Mouse (Mus musculus): Measurements from ENCODE around the gene Jak1. TPM values are rescaled to one million over a fixed set of nuclear protein-coding genes. Genes with fewer than 3 reads are reported as not detected.

The Jak1 gene
- total and polyA plus RNA-seq, 2 experiments from 2014 or later = 68.7 to 71.1 TPM

DNA sequence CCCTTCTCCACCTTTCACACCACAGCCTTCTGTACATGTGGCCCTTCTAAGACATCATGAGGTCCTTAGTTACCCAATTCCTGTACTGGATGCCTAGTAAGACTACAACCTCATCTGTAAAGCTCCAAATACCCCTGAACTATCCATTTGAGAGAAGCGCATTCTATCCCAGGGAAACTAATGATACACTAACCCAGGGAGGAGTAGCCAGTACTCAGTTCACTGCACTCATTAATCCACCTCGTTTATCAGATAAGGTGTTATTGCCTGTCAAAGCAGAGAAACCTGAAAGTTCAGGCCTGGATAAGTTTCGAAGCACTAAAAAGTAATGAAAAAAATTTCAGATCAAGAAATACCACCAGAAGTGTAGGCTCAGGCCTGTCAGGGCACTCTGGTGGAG is 37.7 kb downstream of the Jak1 start:
- Histone ChIP-seq H3K27ac (ENCODE audit: low read depth, low read length) (no peak overlapping the region), H3K27me3 (ENCODE audit: insufficient read depth, low read length) (no peaks in the 10 kb centered on the region), H3K9me3 (ENCODE audit: low read length) (no peaks in the 10 kb centered on the region), H3K36me3 (ENCODE audit: insufficient read depth) (no peaks in the 10 kb centered on the region), H3K4me1 (ENCODE audit: insufficient read depth) (no peaks in the 10 kb centered on the region), H3K4me3 (ENCODE audit: low read depth, low read length) (no peak overlapping the region), H3K4me2 (ENCODE audit: low read depth) (no peak overlapping the region), H3K9ac (no peak overlapping the region)
- DNase-seq (no peak), ATAC-seq (no peak)
- 86% methylated on average over 3 of the region's 3 CpGs for WGBS
- TF ChIP-seq CTCF (IDR thresholded peaks at IDR 0.05; ENCODE audit: low read depth) = no peak

DNA sequence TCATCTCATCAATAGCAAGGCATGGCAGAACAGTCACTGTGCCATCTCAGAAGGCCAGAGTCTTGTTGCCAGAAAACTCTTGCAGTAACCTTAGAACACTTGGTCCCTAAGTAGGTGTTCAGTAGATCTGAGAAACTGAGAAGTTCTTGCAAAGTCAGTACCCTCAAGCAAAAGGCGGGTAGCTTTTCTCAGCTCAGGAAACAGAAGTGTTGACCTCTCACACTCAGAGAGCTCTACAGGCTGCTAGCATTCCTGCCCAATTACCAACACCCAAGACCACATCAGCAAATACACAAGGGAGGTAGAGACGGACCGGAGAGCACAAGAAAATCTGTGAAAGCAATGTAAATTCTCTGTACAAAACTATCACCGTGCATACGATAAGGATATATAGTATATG is 39.1 kb downstream of the Jak1 start:
- Histone ChIP-seq H3K4me2 (ENCODE audit: low read depth) (no peak overlapping the region), H3K4me1 (ENCODE audit: insufficient read depth) (no peaks in the 10 kb centered on the region), H3K27me3 (ENCODE audit: insufficient read depth, low read length) (no peaks in the 10 kb centered on the region), H3K9ac (no peak overlapping the region), H3K4me3 (ENCODE audit: low read depth, low read length) (no peak overlapping the region), H3K36me3 (ENCODE audit: insufficient read depth) (no peaks in the 10 kb centered on the region), H3K27ac (ENCODE audit: low read depth, low read length) (no peak overlapping the region), H3K9me3 (ENCODE audit: low read length) (no peaks in the 10 kb centered on the region)
- DNase-seq (no peak), ATAC-seq (no peak)
- WGBS = 95% methylated on average over 5 of the region's 5 CpGs
- no peak for TF ChIP-seq CTCF (IDR thresholded peaks at IDR 0.05; ENCODE audit: low read depth)

DNA sequence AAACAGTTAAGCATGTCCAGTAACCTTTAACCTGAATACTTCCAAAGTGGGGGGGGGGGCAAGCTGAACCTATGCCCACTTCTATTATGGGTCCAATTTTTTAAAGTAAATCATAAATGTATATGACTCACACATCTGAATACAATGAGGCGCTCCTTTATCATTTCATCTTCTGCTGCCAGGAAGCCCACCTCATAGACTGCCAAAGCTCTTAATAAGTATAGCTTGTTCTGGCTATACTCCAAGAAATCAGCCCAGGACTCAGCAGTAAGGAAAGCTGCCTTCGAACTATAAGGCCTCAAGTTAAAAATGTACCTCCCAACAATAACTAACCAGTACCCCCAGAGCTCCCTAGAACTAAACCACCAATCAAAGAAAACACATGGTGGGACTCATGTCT is 44.1 kb downstream of the Jak1 start:
- no peak overlapping the region for H3K9ac ChIP-seq
- 69% methylated on average over 2 of the region's 2 CpGs for WGBS
- DNase-seq = no peak

DNA sequence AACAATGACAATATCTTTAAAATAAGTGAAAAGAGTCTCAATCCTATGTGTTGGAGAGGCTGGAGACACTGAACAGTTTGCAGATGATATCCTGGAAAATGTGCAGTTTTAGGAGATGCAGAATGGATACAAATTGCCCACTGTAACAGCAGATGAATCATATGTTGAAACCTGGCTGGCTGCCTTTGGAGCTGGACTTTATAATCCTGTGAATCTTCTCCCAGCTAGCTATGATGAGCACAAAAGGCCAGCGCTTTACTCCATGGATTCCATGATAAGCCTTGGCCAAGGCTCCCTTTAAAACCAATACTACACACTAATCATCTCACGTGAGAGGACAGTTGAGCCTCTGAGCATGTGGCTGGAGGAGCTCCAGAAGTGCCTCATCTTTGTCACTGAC is 45.2 kb downstream of the Jak1 start:
- no peak for TF ChIP-seq CTCF (IDR thresholded peaks at IDR 0.05; ENCODE audit: low read depth)
- H3K27me3 ChIP-seq (ENCODE audit: insufficient read depth, low read length) = no peaks in the 10 kb centered on the region
- no peak overlapping the region for H3K9ac ChIP-seq
- H3K4me3 ChIP-seq (ENCODE audit: low read depth, low read length) = no peak overlapping the region
- no peaks in the 10 kb centered on the region for H3K4me1 ChIP-seq (ENCODE audit: insufficient read depth)
- no peak overlapping the region for H3K4me2 ChIP-seq (ENCODE audit: low read depth)
- H3K36me3 ChIP-seq (ENCODE audit: insufficient read depth) = no peaks in the 10 kb centered on the region
- H3K27ac ChIP-seq (ENCODE audit: low read depth, low read length) = no peak overlapping the region
- no peaks in the 10 kb centered on the region for H3K9me3 ChIP-seq (ENCODE audit: low read length)
- WGBS = 79% methylated on average over 2 of the region's 2 CpGs
- DNase-seq (no peak), ATAC-seq (no peak)

More for the DNA sequence above, 44.1 kb downstream of the Jak1 start:
- Histone ChIP-seq H3K36me3 (ENCODE audit: insufficient read depth) (no peaks in the 10 kb centered on the region), H3K27ac (ENCODE audit: low read depth, low read length) (no peak overlapping the region), H3K4me2 (ENCODE audit: low read depth) (no peak overlapping the region), H3K9me3 (ENCODE audit: low read length) (no peaks in the 10 kb centered on the region), H3K27me3 (ENCODE audit: insufficient read depth, low read length) (no peaks in the 10 kb centered on the region), H3K4me3 (ENCODE audit: low read depth, low read length) (no peak overlapping the region), H3K4me1 (ENCODE audit: insufficient read depth) (no peaks in the 10 kb centered on the region)
- no peak for TF ChIP-seq CTCF (IDR thresholded peaks at IDR 0.05; ENCODE audit: low read depth)
- ATAC-seq = no peak

DNA sequence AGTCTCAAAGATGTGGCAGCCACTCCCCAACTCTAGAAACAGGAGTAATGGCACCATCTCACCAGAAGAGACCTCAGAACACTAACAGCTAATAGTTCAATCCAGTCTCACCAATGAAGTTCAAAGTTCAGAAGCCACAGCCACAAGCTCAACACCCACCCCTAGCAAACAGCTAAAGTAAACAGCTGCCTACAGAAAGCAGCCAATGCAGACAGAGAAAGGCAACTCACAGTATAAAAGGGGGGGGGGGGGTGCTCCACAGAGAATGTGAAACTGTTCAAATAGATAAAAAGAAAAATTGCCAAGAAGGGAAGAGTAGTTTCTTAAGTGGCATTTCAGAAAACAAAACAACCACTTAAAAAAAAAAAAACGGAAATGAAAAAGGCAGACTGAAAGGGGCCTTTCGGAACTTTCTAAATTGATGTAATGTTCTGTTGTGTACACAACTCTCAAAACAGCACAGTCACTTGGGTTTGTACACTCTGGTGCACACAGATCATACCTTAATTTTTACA is 48.0 kb downstream of the Jak1 start:
- Histone ChIP-seq H3K9me3 (ENCODE audit: low read length) (no peaks in the 10 kb centered on the region), H3K4me1 (ENCODE audit: insufficient read depth) (no peaks in the 10 kb centered on the region), H3K9ac (no peak overlapping the region), H3K27me3 (ENCODE audit: insufficient read depth, low read length) (no peaks in the 10 kb centered on the region), H3K4me2 (ENCODE audit: low read depth) (no peak overlapping the region), H3K4me3 (ENCODE audit: low read depth, low read length) (no peak overlapping the region), H3K27ac (ENCODE audit: low read depth, low read length) (no peak overlapping the region), H3K36me3 (ENCODE audit: insufficient read depth) (no peaks in the 10 kb centered on the region)
- ATAC-seq (no peak), DNase-seq (no peak)
- no peak for TF ChIP-seq CTCF (IDR thresholded peaks at IDR 0.05; ENCODE audit: low read depth)
- 65% methylated on average over 2 of the region's 2 CpGs for whole genome bisulfite sequencing

DNA sequence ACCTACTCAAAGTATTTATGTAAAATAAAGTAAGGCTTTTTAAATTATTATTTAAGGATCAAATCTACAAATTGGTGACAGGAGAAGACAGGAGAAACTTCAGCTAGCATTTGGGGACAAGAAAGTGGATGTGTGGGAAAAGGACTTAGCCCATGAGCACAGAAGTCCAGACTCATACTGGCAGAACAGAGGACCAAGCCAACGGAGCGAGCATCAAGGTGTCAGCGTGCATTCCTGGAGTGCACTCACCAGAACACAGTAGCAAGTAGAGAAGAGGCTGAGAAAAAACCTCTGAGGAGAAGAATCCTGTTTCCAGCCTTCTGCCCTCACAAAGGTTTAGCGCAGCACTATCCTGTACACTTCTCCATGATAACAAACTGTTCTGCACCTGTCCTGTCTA is 48.8 kb downstream of the Jak1 start:
- Histone ChIP-seq H3K4me3 (ENCODE audit: low read depth, low read length) (no peak overlapping the region), H3K4me1 (ENCODE audit: insufficient read depth) (no peaks in the 10 kb centered on the region), H3K27me3 (ENCODE audit: insufficient read depth, low read length) (no peaks in the 10 kb centered on the region), H3K4me2 (ENCODE audit: low read depth) (no peak overlapping the region), H3K9ac (no peak overlapping the region), H3K27ac (ENCODE audit: low read depth, low read length) (no peak overlapping the region), H3K36me3 (ENCODE audit: insufficient read depth) (no peaks in the 10 kb centered on the region), H3K9me3 (ENCODE audit: low read length) (no peaks in the 10 kb centered on the region)
- TF ChIP-seq CTCF (IDR thresholded peaks at IDR 0.05; ENCODE audit: low read depth) = no peak
- ATAC-seq (no peak), DNase-seq (no peak)
- 89% methylated on average over 4 of the region's 4 CpGs for WGBS

DNA sequence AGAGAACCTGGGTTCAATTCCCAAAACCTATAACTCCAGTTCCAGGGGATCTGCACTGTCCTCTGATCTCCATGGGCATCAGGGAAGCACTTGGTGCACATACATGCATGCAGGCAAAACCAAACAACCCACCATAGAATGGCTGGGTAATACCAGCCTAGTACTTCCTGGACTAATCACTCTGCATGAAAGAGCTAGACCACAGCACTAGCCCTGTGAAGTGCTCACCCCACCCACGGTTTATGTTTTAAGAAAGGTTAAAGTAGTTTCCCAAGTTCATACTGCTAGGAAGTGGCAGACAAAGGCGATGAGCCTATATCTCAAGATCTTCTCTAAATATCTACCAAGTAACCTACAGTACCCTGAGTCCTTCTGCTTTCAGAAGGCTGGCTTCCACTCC is 51.6 kb downstream of the Jak1 start:
- Histone ChIP-seq H3K4me2 (ENCODE audit: low read depth) (no peak overlapping the region), H3K27ac (ENCODE audit: low read depth, low read length) (no peak overlapping the region), H3K4me1 (ENCODE audit: insufficient read depth) (no peaks in the 10 kb centered on the region), H3K27me3 (ENCODE audit: insufficient read depth, low read length) (no peaks in the 10 kb centered on the region), H3K9ac (no peak overlapping the region), H3K9me3 (ENCODE audit: low read length) (no peaks in the 10 kb centered on the region), H3K4me3 (ENCODE audit: low read depth, low read length) (no peak overlapping the region), H3K36me3 (ENCODE audit: insufficient read depth) (no peaks in the 10 kb centered on the region)
- DNase-seq (no peak), ATAC-seq (no peak)
- WGBS = 95% methylated on average over 2 of the region's 2 CpGs
- no peak for TF ChIP-seq CTCF (IDR thresholded peaks at IDR 0.05; ENCODE audit: low read depth)

DNA sequence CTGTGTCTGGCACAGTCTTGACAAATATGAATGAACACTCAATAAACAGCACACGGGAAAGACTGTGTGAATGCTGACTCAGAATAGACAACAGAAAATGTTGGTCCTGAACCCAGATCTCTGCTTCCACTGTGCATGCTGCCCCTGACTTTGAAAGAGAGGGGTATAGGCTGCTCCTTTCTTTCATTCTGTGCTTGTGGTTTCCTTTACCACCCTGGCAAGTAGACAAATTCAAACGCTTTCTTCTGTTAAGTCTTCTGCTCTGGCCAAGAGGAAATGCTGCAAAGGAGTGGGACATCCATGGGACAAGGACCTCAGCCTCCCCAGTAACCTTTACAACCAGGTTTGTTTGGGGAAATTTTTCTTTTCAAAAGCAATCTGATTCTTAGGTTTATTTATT is 57.6 kb downstream of the Jak1 start:
- TF ChIP-seq CTCF (IDR thresholded peaks at IDR 0.05; ENCODE audit: low read depth) = no peak
- ATAC-seq (no peak), DNase-seq (no peak)
- Histone ChIP-seq H3K27ac (ENCODE audit: low read depth, low read length) (no peak overlapping the region), H3K27me3 (ENCODE audit: insufficient read depth, low read length) (no peaks in the 10 kb centered on the region), H3K4me2 (ENCODE audit: low read depth) (no peak overlapping the region), H3K4me3 (ENCODE audit: low read depth, low read length) (no peak overlapping the region), H3K9me3 (ENCODE audit: low read length) (no peaks in the 10 kb centered on the region), H3K36me3 (ENCODE audit: insufficient read depth) (no peaks in the 10 kb centered on the region), H3K4me1 (ENCODE audit: insufficient read depth) (no peaks in the 10 kb centered on the region), H3K9ac (no peak overlapping the region)
- WGBS = 69% methylated on average over 2 of the region's 2 CpGs

Measured in forebrain, postnatal 0 days (tissue).